ENCODE assay signal across 7 mouse cellular contexts in the genomic region with DNA sequence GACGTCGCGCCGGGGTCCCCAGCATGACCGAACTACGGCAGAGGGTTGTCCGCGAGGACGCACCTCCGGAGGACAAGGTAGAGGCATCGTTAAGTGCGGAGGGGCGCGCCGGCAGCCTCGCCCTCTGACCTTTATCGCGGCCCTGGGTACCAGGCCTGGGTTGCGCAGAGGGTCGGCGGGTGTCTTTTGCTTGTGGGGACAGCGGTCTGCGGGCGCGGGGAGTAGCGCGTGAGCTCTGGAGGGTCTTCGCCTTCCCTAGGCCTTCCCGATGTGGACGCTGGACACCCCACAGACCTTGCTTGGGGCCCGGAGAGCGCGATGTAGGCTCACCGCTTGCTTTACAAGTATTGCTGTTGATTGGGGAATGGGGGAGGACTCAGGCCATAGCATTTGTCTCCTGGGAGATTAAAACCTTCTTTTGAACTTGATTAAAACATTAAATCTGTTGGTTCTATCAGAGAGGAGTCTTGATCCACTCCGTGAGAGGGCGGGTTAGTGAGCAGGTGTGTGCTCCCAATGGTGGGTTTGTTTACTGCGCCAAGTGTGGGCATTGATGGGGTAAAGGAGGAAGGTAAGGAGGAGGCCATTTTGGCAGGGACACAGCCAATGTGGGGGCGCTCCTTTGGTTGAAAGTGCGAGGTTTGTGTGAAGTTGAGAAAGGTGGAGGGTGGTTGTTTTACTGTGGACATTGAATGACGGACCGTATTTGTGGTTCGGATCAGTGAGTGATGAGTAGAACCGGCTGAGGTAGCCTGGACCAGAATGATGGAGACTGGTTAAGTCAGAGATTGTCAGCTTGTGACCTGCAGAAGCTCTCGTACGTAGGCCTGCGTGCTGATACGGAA. TPM values are rescaled to one million over a fixed set of nuclear protein-coding genes. Genes with fewer than 3 reads are reported as not detected.
DNase-seq lines count a peak whose midpoint lies in the region; ATAC-seq and TF ChIP-seq lines count a peak whose summit lies in the region.

No protein-coding gene starts in this region.

- TF ChIP-seq EP300 in CH12.LX (IDR thresholded peaks at IDR 0.05; ENCODE audit: low read length): no peak

- H3K9ac ChIP-seq in CH12.LX (ENCODE audit: insufficient read depth, low read depth): peak overlapping the region; percentile 64
- H3K9ac ChIP-seq in limb, embryonic 13.5 days: peak overlapping the region; percentile 91

- TF ChIP-seq CTCF in C2C12 (IDR thresholded peaks at IDR 0.05; ENCODE audit: control insufficient read depth, insufficient read depth, insufficient read length) (no peak), CH12.LX (conservative IDR thresholded peaks at IDR 0.05 in 1 of 2, IDR thresholded peaks at IDR 0.05 in 1 of 2; ENCODE audit: low read depth in 2 of 2, low read length in 2 of 2) (no peak)

- intact Hi-C loops in heart, postnatal 10 days (cut with DNase I): loop anchor here (2.0 to 5.0 kb wide), 5 partner anchors 17 to 221 kb away; partner anchors contain the start of gene Prokr2

- H3K4me3 ChIP-seq in C2C12 (ENCODE audit: insufficient read depth, poor library complexity, severe bottlenecking) (peak overlapping the region; percentile 61), CH12.LX (replicated peaks in 1 of 3; ENCODE audit: low read depth in 2 of 3, low read length in 2 of 3, poor library complexity in 1 of 3) (peak overlapping the region; percentile 90 to 99 (median 93))
- peak overlapping the region; percentile 92 for H3K4me3 ChIP-seq in limb, embryonic 13.5 days

- H3K27me3 ChIP-seq in C2C12 (ENCODE audit: control insufficient read depth, insufficient read depth, insufficient read length) (no peaks in the 10 kb centered on the region), CH12.LX (replicated peaks) (no peaks in the 10 kb centered on the region)
- no peaks in the 10 kb centered on the region for H3K27me3 ChIP-seq in limb, embryonic 13.5 days

- ATAC-seq in limb, embryonic 13.5 days (ENCODE audit: low FRiP score, low read depth): no peak; the same call in 1 of the 2 replicates

- H3K79me2 ChIP-seq in C2C12 (ENCODE audit: control insufficient read depth, insufficient read depth) (peaks cover 52% of the 10 kb centered on the region), CH12.LX (replicated peaks; ENCODE audit: control insufficient read depth, extremely low read depth, insufficient read depth, poor library complexity, severe bottlenecking) (peaks cover 33% of the 10 kb centered on the region)

- under 1% methylated on average over 47 of the region's 47 CpGs for WGBS in limb, embryonic 13.5 days

- TF ChIP-seq POLR2A in CH12.LX (IDR thresholded peaks at IDR 0.05; ENCODE audit: low read depth, low read length): peak; percentile 17; the same call in 1 of the 2 replicates

- H3K79me3 ChIP-seq in C2C12 (ENCODE audit: low read depth): peaks cover 40% of the 10 kb centered on the region

- DNase-seq in CH12.LX (ENCODE audit: extremely low read depth): no peak
- DNase-seq in cerebellum, postnatal 25 days: peak; percentile 60 to 64
- DNase-seq in heart, postnatal 10 days: peak; percentile 42 to 53
- DNase-seq in natural killer cell, adult 2 months (ENCODE audit: low spot score in 2 of 2): peak; percentile 63
- DNase-seq in thymus, postnatal 10 days (ENCODE audit: low spot score in 2 of 2): peak; percentile 38 to 43

- TF ChIP-seq RAD21 in CH12.LX (IDR thresholded peaks at IDR 0.05; ENCODE audit: low read depth, low read length): no peak

- dilution Hi-C loops in CH12.LX (cut with MboI; ENCODE audit: extremely low pct_ligation_motif_present, extremely low pct_unique_long_range_greater_than_20kb, low sequenced_read_pairs): no loop called here

- H3K9me3 ChIP-seq in CH12.LX (replicated peaks; ENCODE audit: low read length): no peaks in the 10 kb centered on the region
- H3K9me3 ChIP-seq in limb, embryonic 13.5 days: no peaks in the 10 kb centered on the region

- peak overlapping the region; percentile 96 for H3K4me2 ChIP-seq in CH12.LX (ENCODE audit: insufficient read depth, low read depth, poor library complexity, severe bottlenecking)
- peak overlapping the region; percentile 75 for H3K4me2 ChIP-seq in limb, embryonic 13.5 days (replicated peaks)

- H3K36me3 ChIP-seq in C2C12 (ENCODE audit: control insufficient read depth, insufficient read depth) (no peaks in the 10 kb centered on the region), CH12.LX (replicated peaks in 1 of 2; ENCODE audit: control insufficient read depth in 1 of 2, insufficient read depth in 1 of 2, low read length in 1 of 2) (no peaks in the 10 kb centered on the region)
- H3K36me3 ChIP-seq in limb, embryonic 13.5 days: no peaks in the 10 kb centered on the region

- in situ Hi-C loops in CH12.LX (cut with MboI; ENCODE audit: low pct_ligation_motif_present, low pct_unique_long_range_greater_than_20kb, low sequenced_read_pairs): loop anchor here (5.0 kb wide), 1 partner anchor 39 kb away; no protein-coding TSS in a partner anchor

- H3K4me1 ChIP-seq in CH12.LX (ENCODE audit: control insufficient read depth in 1 of 2, insufficient read depth in 2 of 2): peaks cover 3 to 25% of the 10 kb centered on the region in 2 experiments; a peak in 3 of 4 replicates
- H3K4me1 ChIP-seq in limb, embryonic 13.5 days: peaks cover 14% of the 10 kb centered on the region

- peak overlapping the region; percentile 97 for H3ac ChIP-seq in C2C12 (ENCODE audit: control insufficient read depth, insufficient read length, low read depth)

- peak overlapping the region; percentile 67 for H3K27ac ChIP-seq in CH12.LX (ENCODE audit: insufficient read depth, low read depth)
- H3K27ac ChIP-seq in limb, embryonic 13.5 days: peak overlapping the region; percentile 69

TF ChIP-seq in C2C12, 6 proteins besides CTCF, POLR2A, EP300 and RAD21:
- TF ChIP-seq MAX (IDR thresholded peaks at IDR 0.05) (no peak), FOSL1 (IDR thresholded peaks at IDR 0.05; ENCODE audit: insufficient read depth, low read length, poor library complexity, severe bottlenecking) (no peak), USF1 (IDR thresholded peaks at IDR 0.05; ENCODE audit: low read depth) (no peak), MYOG (IDR thresholded peaks at IDR 0.05; ENCODE audit: control insufficient read depth, extremely low read depth, insufficient read length) (no peak), MYOD1 (IDR thresholded peaks at IDR 0.05; ENCODE audit: control insufficient read depth, insufficient read length, low read depth) (no peak), CEBPB (IDR thresholded peaks at IDR 0.05; ENCODE audit: low read depth) (no peak)

TF ChIP-seq in CH12.LX, 34 proteins besides CTCF, POLR2A, EP300 and RAD21:
- TF ChIP-seq RCOR1 (conservative IDR thresholded peaks at IDR 0.05; ENCODE audit: low read depth, low read length) (no peak), ZNF384 (IDR thresholded peaks at IDR 0.05; ENCODE audit: low read depth, low read length) (no peak), MYC (IDR thresholded peaks at IDR 0.05; ENCODE audit: low read depth, low read length) (no peak; the same call in 1 of the 2 replicates), MAX (IDR thresholded peaks at IDR 0.05; ENCODE audit: low read length) (peak; percentile 45; the same call in 1 of the 2 replicates), MAZ (IDR thresholded peaks at IDR 0.05; ENCODE audit: low read depth, low read length) (peak; percentile 64; the same call in 1 of the 2 replicates), BHLHE40 (IDR thresholded peaks at IDR 0.05; ENCODE audit: low read depth, low read length) (no peak), IRF4 (IDR thresholded peaks at IDR 0.05; ENCODE audit: low read depth, low read length) (no peak), ELF1 (IDR thresholded peaks at IDR 0.05; ENCODE audit: low read depth, low read length) (no peak), USF2 (conservative IDR thresholded peaks at IDR 0.05; ENCODE audit: low read depth, low read length) (no peak), JUND (conservative IDR thresholded peaks at IDR 0.05; ENCODE audit: low read depth, low read length) (no peak), MXI1 (IDR thresholded peaks at IDR 0.05; ENCODE audit: low read depth, low read length) (0 out of 2 replicates have a peak, but pooled peaks have one; percentile 19)
TF ChIP-seq in CH12.LX: peak in this region for 3.

RNA-seq across cellular contexts. Expression of gene Cds2, which starts 0.7 kb away (rescaled TPM):
- polyA plus RNA-seq in C2C12 (2012; fragmentation: generic; extraction: Trizol): 13.4 TPM
- total RNA-seq in CH12.LX (2012; rRNA removed): 18.7 and 20.3 TPM in 2 replicates
- 15.9 and 21.2 TPM in 2 replicates for total RNA-seq in CH12.LX (2014; rRNA removed)
- polyA plus RNA-seq in CH12.LX (2012; ENCODE audit: insufficient read length, low read depth): 26.0 and 38.9 TPM in 2 replicates
- total RNA-seq in heart, postnatal 10 days (2021): 10 to 100 TPM; 82.3 to 85.3 TPM
- 24.1 and 25.4 TPM in 2 replicates for polyA plus RNA-seq in limb, embryonic 13.5 days (2015; fragmentation: Nextera tagmentation; extraction: Ambion mirVana)

RNA-seq across cellular contexts. Expression of gene Pcna, which starts 10.5 kb away (rescaled TPM):
- polyA plus RNA-seq in C2C12 (2012; fragmentation: generic; extraction: Trizol): 228 TPM
- total RNA-seq in CH12.LX (2012; rRNA removed): 354 and 466 TPM in 2 replicates
- 839 and 915 TPM in 2 replicates for total RNA-seq in CH12.LX (2014; rRNA removed)
- 550 and 554 TPM in 2 replicates for polyA plus RNA-seq in CH12.LX (2012; ENCODE audit: insufficient read length, low read depth)
- total RNA-seq in heart, postnatal 10 days (2021): 10 to 100 TPM; 78.2 to 87.8 TPM
- polyA plus RNA-seq in limb, embryonic 13.5 days (2015; fragmentation: Nextera tagmentation; extraction: Ambion mirVana): 252 and 263 TPM in 2 replicates

RNA-seq across cellular contexts. Expression of gene Tmem230, which starts 16.0 kb away (rescaled TPM):
- polyA plus RNA-seq in C2C12 (2012; fragmentation: generic; extraction: Trizol): 29.1 TPM
- 20.3 and 27.7 TPM in 2 replicates for total RNA-seq in CH12.LX (2012; rRNA removed)
- total RNA-seq in CH12.LX (2014; rRNA removed): 34.7 and 35.2 TPM in 2 replicates
- 28.9 and 38.2 TPM in 2 replicates for polyA plus RNA-seq in CH12.LX (2012; ENCODE audit: insufficient read length, low read depth)
- 10 to 100 TPM; 22.1 to 25.7 TPM for total RNA-seq in heart, postnatal 10 days (2021)
- polyA plus RNA-seq in limb, embryonic 13.5 days (2015; fragmentation: Nextera tagmentation; extraction: Ambion mirVana): 57.9 and 59.5 TPM in 2 replicates
